Mouse (Mus musculus): ENCODE data around the gene Tex35. TPM values are rescaled to one million over a fixed set of nuclear protein-coding genes. Genes with fewer than 3 reads are reported as not detected.

Tex35 gene
- polyA plus RNA-seq (2012; rRNA removed; ENCODE audit: low replicate concordance): not detected in 2 replicates

GRCm38 (mm10) chr1:157108580-157108979, at the start of gene Tex35:
Gene Tex35, minus strand, starts transcription at chr1:157108680.

Other genes starting within 250 kb of the Tex35 start
- 1.6 and 8.1 TPM in 2 replicates for gene Ralgps2, start 169.1 kb downstream of the Tex35 start, polyA plus RNA-seq (2012; rRNA removed; ENCODE audit: low replicate concordance)

All from subcutaneous adipose tissue, adult 2 months (tissue).